Mouse (Mus musculus) C2C12 (cell line): ENCODE data around the gene Thumpd1. TPM values are rescaled to one million over a fixed set of nuclear protein-coding genes. Genes with fewer than 3 reads are reported as not detected.
"Not testable (repeated sequence)": the region's sequence is repeated elsewhere in the genome, so short reads cannot be mapped to it uniquely, and the experiment has no call there.

Source experiments
- H3K27me3 ChIP-seq: one replicate; pipeline ENCODE4 v1.6.1; 2011; ENCODE audit not compliant: control insufficient read depth, insufficient read depth, insufficient read length
- H3K36me3 ChIP-seq: one replicate; pipeline ENCODE4 v1.6.1; 2011; ENCODE audit not compliant: control insufficient read depth, insufficient read depth
- H3K4me3 ChIP-seq: one replicate; pipeline ENCODE4 v1.5.1; 2011; ENCODE audit warnings: mild to moderate bottlenecking, control low read depth; ENCODE audit not compliant: poor library complexity, insufficient read depth, severe bottlenecking
- H3K79me2 ChIP-seq: one replicate; pipeline ENCODE4 v1.6.1; 2011; ENCODE audit not compliant: control insufficient read depth, insufficient read depth
- H3K79me3 ChIP-seq: one replicate; pipeline ENCODE4 v1.6.1; 2011; ENCODE audit warnings: low read depth, control low read depth
- H3ac ChIP-seq: one replicate; pipeline ENCODE3; 2011; ENCODE audit warnings: low read depth; ENCODE audit not compliant: control insufficient read depth, insufficient read length
- CEBPB ChIP-seq: IDR thresholded peaks from one replicate; pipeline ENCODE4 v1.6.1; 2011; ENCODE audit warnings: low read depth, mild to moderate bottlenecking, control low read depth, moderate library complexity
- CTCF ChIP-seq: IDR thresholded peaks from one replicate; pipeline ENCODE4 v1.5.1; 2011; ENCODE audit not compliant: control insufficient read depth, insufficient read depth, insufficient read length
- FOSL1 ChIP-seq: IDR thresholded peaks from one replicate; pipeline ENCODE4 v1.8.0; 2011; ENCODE audit warnings: mild to moderate bottlenecking, low read length; ENCODE audit not compliant: poor library complexity, insufficient read depth, severe bottlenecking
- MAX ChIP-seq: IDR thresholded peaks from one replicate; pipeline ENCODE4 v1.6.1; 2011; ENCODE audit warnings: mild to moderate bottlenecking, control low read depth
- MYOD1 ChIP-seq: IDR thresholded peaks from one replicate; pipeline ENCODE4 v1.6.1; 2011; ENCODE audit warnings: low read depth; ENCODE audit not compliant: control insufficient read depth, insufficient read length
- MYOG ChIP-seq: IDR thresholded peaks from one replicate; pipeline ENCODE4 v1.6.1; 2011; ENCODE audit not compliant: control insufficient read depth, insufficient read length; ENCODE audit errors: extremely low read depth
- USF1 ChIP-seq: IDR thresholded peaks from one replicate; pipeline ENCODE4 v1.6.1; 2011; ENCODE audit warnings: low read depth, mild to moderate bottlenecking, control low read depth, moderate library complexity
- polyA plus RNA-seq: library from polyadenylated mRNA; unstranded; fragments of >200 nt; fragmentation: generic; extraction: Trizol; gene quantifications from one replicate; pipeline ENCODE4 v1.2.1, GENCODE M21; 2012; ENCODE audit warnings: missing spikeins

The Thumpd1 gene
- polyA plus RNA-seq, 1 experiment = 20.2 TPM

- Histone ChIP-seq H3K79me2 (no peaks in the 10 kb centered on the region), H3ac (no peak overlapping the region), H3K27me3 (no peaks in the 10 kb centered on the region), H3K79me3 (no peaks in the 10 kb centered on the region), H3K4me3 (no peak overlapping the region), H3K36me3 (no peaks in the 10 kb centered on the region)
- TF ChIP-seq USF1 (no peak), CEBPB (no peak), FOSL1 (no peak), MAX (no peak), MYOG (no peak), MYOD1 (no peak), CTCF (no peak)
Observed at GRCm38 (mm10) chr7:119753696-119754095, 33.1 kb upstream of the Thumpd1 start.

GRCm38 (mm10) chr7:119749942-119750341 is 29.3 kb upstream of the Thumpd1 start:
- Histone ChIP-seq H3K36me3 (no peaks in the 10 kb centered on the region), H3K79me2 (no peaks in the 10 kb centered on the region), H3K79me3 (no peaks in the 10 kb centered on the region), H3ac (no peak overlapping the region), H3K4me3 (no peak overlapping the region), H3K27me3 (no peaks in the 10 kb centered on the region)
- no peak for TF ChIP-seq USF1
- no peak for TF ChIP-seq CTCF
- no peak for TF ChIP-seq MYOG
- no peak for TF ChIP-seq MYOD1
- no peak for TF ChIP-seq MAX
- no peak for TF ChIP-seq CEBPB
- no peak for TF ChIP-seq FOSL1

- Histone ChIP-seq H3K79me2 (no peaks in the 10 kb centered on the region), H3K27me3 (no peaks in the 10 kb centered on the region), H3K4me3 (no peak overlapping the region), H3K36me3 (no peaks in the 10 kb centered on the region), H3K79me3 (no peaks in the 10 kb centered on the region), H3ac (no peak overlapping the region)
- TF ChIP-seq USF1 (no peak), CTCF (no peak), CEBPB (no peak), FOSL1 (no peak)
Observed at GRCm38 (mm10) chr7:119748761-119749160, 28.2 kb upstream of the Thumpd1 start.

- Histone ChIP-seq H3K4me3 (no peak overlapping the region), H3K36me3 (no peaks in the 10 kb centered on the region), H3K79me3 (no peaks in the 10 kb centered on the region), H3K79me2 (no peaks in the 10 kb centered on the region), H3ac (no peak overlapping the region), H3K27me3 (no peaks in the 10 kb centered on the region)
- TF ChIP-seq FOSL1 = no peak
- TF ChIP-seq CTCF = no peak
- TF ChIP-seq MYOD1 = no peak
- no peak for TF ChIP-seq MYOG
- no peak for TF ChIP-seq USF1
- no peak for TF ChIP-seq CEBPB
- no peak for TF ChIP-seq MAX
Observed at GRCm38 (mm10) chr7:119745869-119746268, 25.3 kb upstream of the Thumpd1 start.

- TF ChIP-seq MAX (no peak), CEBPB (no peak), FOSL1 (no peak), CTCF (no peak), USF1 (no peak), MYOD1 (no peak), MYOG (no peak)
- Histone ChIP-seq H3K79me2 (no peaks in the 10 kb centered on the region), H3K27me3 (no peaks in the 10 kb centered on the region), H3ac (no peak overlapping the region), H3K79me3 (no peaks in the 10 kb centered on the region), H3K36me3 (no peaks in the 10 kb centered on the region), H3K4me3 (no peak overlapping the region)
Observed at GRCm38 (mm10) chr7:119744321-119744720, 23.7 kb upstream of the Thumpd1 start.

- H3ac ChIP-seq, H3K79me3 ChIP-seq, H3K27me3 ChIP-seq, H3K4me3 ChIP-seq, H3K79me2 ChIP-seq, H3K36me3 ChIP-seq: not testable (repeated sequence)
Observed at GRCm38 (mm10) chr7:119739798-119740468, 19.3 kb upstream of the Thumpd1 start.
